Mouse (Mus musculus): ENCODE data around the gene Srarp. TPM values are rescaled to one million over a fixed set of nuclear protein-coding genes. Genes with fewer than 3 reads are reported as not detected.

Gene Srarp
- polyA plus RNA-seq, 1 experiment from 2014 or later = 0.35 TPM

DNA sequence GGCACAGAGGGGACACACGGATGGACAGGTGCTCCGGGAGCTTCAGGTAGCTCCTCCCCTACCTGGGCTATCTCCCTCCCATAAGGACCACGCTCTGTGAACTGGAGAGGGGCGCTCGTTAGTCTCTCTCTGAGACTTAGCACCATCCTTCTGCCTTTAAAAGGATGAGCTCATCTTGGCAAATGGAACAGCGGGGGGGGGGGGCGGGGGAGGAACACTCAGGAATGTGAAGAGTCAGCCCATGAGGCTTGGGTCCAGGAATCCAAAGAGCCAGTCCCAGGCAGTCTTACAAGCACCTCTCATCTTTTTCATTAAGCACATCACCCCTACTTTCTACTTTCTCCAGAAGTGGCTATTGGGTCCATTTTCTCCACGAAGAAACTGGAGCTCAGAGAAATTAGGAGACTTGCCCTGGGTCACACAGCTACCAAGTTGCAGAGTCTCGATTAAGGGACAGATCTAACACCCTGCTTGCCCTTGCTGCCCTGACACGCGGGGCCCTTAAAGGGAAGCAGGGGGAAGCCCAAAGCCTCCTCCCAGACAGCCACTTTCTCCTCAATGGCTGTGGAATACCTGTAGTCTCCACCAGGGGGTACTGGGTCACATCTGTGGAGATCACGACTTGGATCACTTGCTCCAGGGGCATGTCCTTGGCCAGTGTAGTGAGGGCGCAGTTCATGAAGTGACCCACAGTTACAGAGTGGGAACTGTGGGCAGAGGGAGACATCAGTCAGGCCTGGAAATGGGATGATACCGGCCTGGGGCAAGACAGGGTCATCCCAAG lies 29.2 kb downstream of the Srarp start:
- WGBS = 49% methylated on average over 12 of the region's 14 CpGs
- Histone ChIP-seq H3K27me3 (replicated peaks; ENCODE audit: control insufficient read depth, insufficient read depth, low read length) (0 out of 2 replicates have a peak, but pooled peaks cover 2% of the 10 kb centered on the region), H3K4me2 (ENCODE audit: low read length) (no peak overlapping the region), H3K4me3 (ENCODE audit: low read length) (no peak overlapping the region), H3K4me1 (ENCODE audit: control insufficient read depth, insufficient read depth, low read depth, low read length) (no peaks in the 10 kb centered on the region), H3K27ac (ENCODE audit: low read depth, low read length) (no peak overlapping the region), H3K9ac (ENCODE audit: low read depth, low read length) (no peak overlapping the region), H3K9me3 (ENCODE audit: control insufficient read depth, low read length) (no peaks in the 10 kb centered on the region), H3K36me3 (ENCODE audit: control insufficient read depth, insufficient read depth, low read length) (no peaks in the 10 kb centered on the region)
- no peak for ATAC-seq

DNA sequence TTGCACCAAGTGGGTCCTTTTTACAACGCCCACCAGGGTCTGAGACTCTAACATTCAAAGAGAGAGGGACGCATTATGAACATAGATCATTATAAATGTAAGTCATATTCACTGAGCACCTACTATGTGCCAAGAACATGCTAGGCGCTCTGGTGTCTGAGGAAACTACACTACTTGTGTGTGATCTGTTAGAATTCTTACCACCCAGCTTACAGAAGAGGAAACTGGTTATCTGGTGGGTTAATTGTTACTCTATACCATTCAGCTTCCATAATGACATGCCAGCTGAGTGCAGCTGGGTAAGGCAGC lies 30.6 kb downstream of the Srarp start:
- 85% methylated on average over 3 of the region's 3 CpGs for WGBS

DNA sequence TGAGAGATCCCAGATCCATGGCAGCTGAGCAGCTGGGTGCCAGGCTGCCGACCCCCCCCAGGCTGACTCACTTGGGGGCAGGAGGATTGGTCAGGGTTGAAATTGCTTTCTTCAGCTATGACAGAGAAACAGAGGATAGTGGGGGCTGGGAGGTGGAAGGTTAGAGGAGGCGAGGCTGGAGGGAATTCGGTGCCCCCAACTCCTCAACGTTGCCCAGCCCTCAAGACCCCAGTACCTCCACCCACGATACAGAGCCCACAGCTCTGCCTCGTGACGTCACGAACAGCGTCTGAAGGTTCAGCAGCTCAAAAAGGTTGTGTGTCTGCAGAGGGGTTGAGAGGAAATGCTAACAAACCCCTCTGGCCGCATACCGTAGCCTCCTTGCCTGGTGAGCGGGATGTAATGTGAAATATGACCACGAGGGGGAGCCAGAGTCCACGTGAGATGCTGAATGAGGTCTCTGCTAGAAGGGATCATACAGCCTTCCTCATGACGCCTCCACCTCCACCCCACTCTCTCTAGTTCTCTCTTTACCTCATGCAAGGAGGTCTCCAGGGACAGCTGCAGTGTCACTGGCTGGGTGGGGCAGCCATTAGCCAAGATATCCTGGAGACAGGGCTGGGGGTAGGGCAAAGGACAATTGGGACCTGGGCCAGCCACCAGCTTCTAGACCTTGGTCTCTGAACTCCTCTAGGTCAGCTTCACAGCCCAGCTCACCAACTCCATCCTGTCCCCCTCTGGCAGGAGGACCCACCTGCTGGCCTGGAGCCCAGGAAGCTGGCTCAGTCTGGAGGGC lies 31.2 kb downstream of the Srarp start:
- Histone ChIP-seq H3K36me3 (ENCODE audit: control insufficient read depth, insufficient read depth, low read length) (no peaks in the 10 kb centered on the region), H3K27me3 (replicated peaks; ENCODE audit: control insufficient read depth, insufficient read depth, low read length) (0 out of 2 replicates have a peak, but pooled peaks cover 2% of the 10 kb centered on the region), H3K4me2 (ENCODE audit: low read length) (peak overlapping the region; percentile 44), H3K27ac (ENCODE audit: low read depth, low read length) (no peak overlapping the region), H3K9ac (ENCODE audit: low read depth, low read length) (peak overlapping the region; percentile 31), H3K9me3 (ENCODE audit: control insufficient read depth, low read length) (no peaks in the 10 kb centered on the region), H3K4me1 (ENCODE audit: control insufficient read depth, insufficient read depth, low read depth, low read length) (no peaks in the 10 kb centered on the region), H3K4me3 (ENCODE audit: low read length) (no peak overlapping the region)
- WGBS = 16% methylated on average over 15 of the region's 15 CpGs
- peak; percentile 90 for ATAC-seq

More for the DNA sequence above, 30.6 kb downstream of the Srarp start:
- Histone ChIP-seq H3K27ac (ENCODE audit: low read depth, low read length) (no peak overlapping the region), H3K9me3 (ENCODE audit: control insufficient read depth, low read length) (no peaks in the 10 kb centered on the region), H3K4me2 (ENCODE audit: low read length) (no peak overlapping the region), H3K4me3 (ENCODE audit: low read length) (no peak overlapping the region), H3K9ac (ENCODE audit: low read depth, low read length) (no peak overlapping the region), H3K27me3 (replicated peaks; ENCODE audit: control insufficient read depth, insufficient read depth, low read length) (0 out of 2 replicates have a peak, but pooled peaks cover 2% of the 10 kb centered on the region), H3K4me1 (ENCODE audit: control insufficient read depth, insufficient read depth, low read depth, low read length) (no peaks in the 10 kb centered on the region), H3K36me3 (ENCODE audit: control insufficient read depth, insufficient read depth, low read length) (no peaks in the 10 kb centered on the region)
- no peak for ATAC-seq

DNA sequence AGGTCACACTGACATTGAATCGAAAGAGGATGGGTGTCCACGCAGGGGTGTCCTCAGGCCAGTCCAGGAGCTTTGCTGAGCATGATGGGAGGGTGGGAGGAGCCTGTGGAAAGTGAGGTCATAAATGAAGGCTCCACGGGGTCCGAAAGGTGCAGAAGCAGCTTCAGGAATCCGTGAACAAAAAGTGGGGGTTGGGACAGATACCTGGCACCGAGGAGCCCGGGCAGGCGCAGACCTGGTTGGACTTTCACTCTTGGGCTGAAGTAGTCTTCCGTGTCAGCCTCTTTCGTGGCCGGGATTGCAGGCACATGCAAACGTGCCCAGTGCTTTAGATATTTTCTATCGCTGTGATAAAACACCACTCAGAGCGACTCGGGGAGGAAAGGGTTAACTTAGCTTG lies 35.7 kb downstream of the Srarp start:
- 90% methylated on average over 15 of the region's 15 CpGs for WGBS
- Histone ChIP-seq H3K27ac (ENCODE audit: low read depth, low read length) (no peak overlapping the region), H3K4me2 (ENCODE audit: low read length) (no peak overlapping the region), H3K4me1 (ENCODE audit: control insufficient read depth, insufficient read depth, low read depth, low read length) (no peaks in the 10 kb centered on the region), H3K27me3 (replicated peaks; ENCODE audit: control insufficient read depth, insufficient read depth, low read length) (0 out of 2 replicates have a peak, but pooled peaks cover 2% of the 10 kb centered on the region), H3K4me3 (ENCODE audit: low read length) (no peak overlapping the region), H3K9me3 (ENCODE audit: control insufficient read depth, low read length) (no peaks in the 10 kb centered on the region), H3K36me3 (ENCODE audit: control insufficient read depth, insufficient read depth, low read length) (no peaks in the 10 kb centered on the region), H3K9ac (ENCODE audit: low read depth, low read length) (no peak overlapping the region)
- ATAC-seq = no peak

DNA sequence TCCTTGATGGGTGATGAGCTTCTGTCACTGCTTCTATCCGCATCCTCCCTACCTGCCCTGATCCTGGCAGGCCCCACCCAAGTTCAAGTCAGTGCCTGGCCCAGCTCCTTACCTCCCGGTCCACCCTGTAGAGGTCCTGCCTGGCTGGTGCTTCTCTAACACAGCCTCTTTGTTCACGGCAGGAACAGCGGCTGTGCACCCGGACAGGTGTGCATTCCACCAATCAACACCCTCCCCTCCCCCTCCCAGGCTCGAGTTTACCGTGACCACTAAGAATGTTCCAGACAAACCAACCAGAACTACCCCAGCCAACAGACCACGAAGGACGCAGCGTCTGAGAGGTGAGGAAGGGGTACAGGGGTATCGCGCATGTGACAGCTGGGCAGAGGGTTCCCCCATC lies 37.4 kb downstream of the Srarp start, which contains the start of gene Clcnka:
Gene Clcnka (minus strand): TSS at position 180 of the 400 bp plus-strand sequence.
- Histone ChIP-seq H3K4me1 (ENCODE audit: control insufficient read depth, insufficient read depth, low read depth, low read length) (no peaks in the 10 kb centered on the region), H3K27me3 (replicated peaks; ENCODE audit: control insufficient read depth, insufficient read depth, low read length) (no peaks in the 10 kb centered on the region)

DNA sequence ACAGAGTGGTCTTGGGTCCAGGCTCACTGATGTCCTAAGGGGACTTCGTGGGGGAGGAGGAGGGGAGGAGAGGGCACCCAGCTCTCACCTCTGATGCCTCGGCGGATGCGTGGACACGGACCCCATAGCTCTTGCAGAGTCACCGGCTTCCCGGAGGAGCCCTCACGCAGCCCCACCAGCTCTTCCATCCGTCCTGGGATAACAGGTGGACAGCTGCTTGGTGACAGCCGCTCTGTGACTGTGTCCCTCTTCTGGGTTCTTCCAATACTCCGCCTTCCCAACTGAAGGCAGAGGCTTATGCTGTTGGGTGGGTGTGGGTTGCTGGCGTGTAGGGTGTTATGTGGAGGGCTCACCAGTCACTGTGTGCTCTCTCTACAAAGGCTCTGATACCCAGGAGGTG lies 38.0 kb downstream of the Srarp start:
- Histone ChIP-seq H3K9ac (ENCODE audit: low read depth, low read length) (no peak overlapping the region), H3K4me3 (ENCODE audit: low read length) (no peak overlapping the region), H3K4me2 (ENCODE audit: low read length) (no peak overlapping the region), H3K9me3 (ENCODE audit: control insufficient read depth, low read length) (no peaks in the 10 kb centered on the region), H3K27me3 (replicated peaks; ENCODE audit: control insufficient read depth, insufficient read depth, low read length) (no peaks in the 10 kb centered on the region), H3K36me3 (ENCODE audit: control insufficient read depth, insufficient read depth, low read length) (no peaks in the 10 kb centered on the region), H3K27ac (ENCODE audit: low read depth, low read length) (no peak overlapping the region), H3K4me1 (ENCODE audit: control insufficient read depth, insufficient read depth, low read depth, low read length) (no peaks in the 10 kb centered on the region)
- no peak for ATAC-seq
- WGBS = 83% methylated on average over 11 of the region's 12 CpGs

More for the DNA sequence above, 37.4 kb downstream of the Srarp start, which contains the start of gene Clcnka:
- H3K27ac ChIP-seq (ENCODE audit: low read depth, low read length) = no peak within 1 kb of the TSS
- WGBS = 67% methylated on average over 12 of the region's 12 CpGs
- no peaks in the 10 kb centered on the region for H3K9me3 ChIP-seq (ENCODE audit: control insufficient read depth, low read length)
- no peak within 1 kb of the TSS for H3K9ac ChIP-seq (ENCODE audit: low read depth, low read length)
- ATAC-seq = no peak
- H3K36me3 ChIP-seq (ENCODE audit: control insufficient read depth, insufficient read depth, low read length) = no peaks in the 10 kb centered on the region
- no peak within 1 kb of the TSS for H3K4me2 ChIP-seq (ENCODE audit: low read length)
- no peak within 1 kb of the TSS for H3K4me3 ChIP-seq (ENCODE audit: low read length)

DNA sequence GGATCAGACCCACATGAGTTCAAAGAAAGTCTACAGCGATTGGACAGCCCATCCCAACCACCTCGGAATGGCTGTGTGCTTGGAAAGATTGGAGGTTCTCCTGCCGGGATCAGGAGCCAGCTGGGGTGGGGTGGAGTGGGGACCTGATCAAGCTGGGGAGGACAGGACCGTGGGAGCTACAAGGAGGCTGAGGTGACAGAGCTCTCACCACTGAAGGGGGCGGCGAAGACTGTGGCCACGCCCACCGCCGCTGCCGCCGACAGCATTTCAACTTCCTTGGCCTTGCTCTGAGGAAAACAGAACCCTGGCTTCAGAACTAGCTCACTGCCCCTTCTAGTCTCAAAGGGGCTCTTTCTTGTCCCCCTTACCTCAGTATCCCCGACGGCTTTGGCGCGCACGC lies 41.2 kb downstream of the Srarp start:
- H3K36me3 ChIP-seq (ENCODE audit: control insufficient read depth, insufficient read depth, low read length) = no peaks in the 10 kb centered on the region
- no peaks in the 10 kb centered on the region for H3K9me3 ChIP-seq (ENCODE audit: control insufficient read depth, low read length)
- H3K4me3 ChIP-seq (ENCODE audit: low read length) = no peak overlapping the region
- no peaks in the 10 kb centered on the region for H3K27me3 ChIP-seq (replicated peaks; ENCODE audit: control insufficient read depth, insufficient read depth, low read length)
- no peak overlapping the region for H3K27ac ChIP-seq (ENCODE audit: low read depth, low read length)
- peak overlapping the region; percentile 19 for H3K4me2 ChIP-seq (ENCODE audit: low read length)
- H3K9ac ChIP-seq (ENCODE audit: low read depth, low read length) = no peak overlapping the region
- no peaks in the 10 kb centered on the region for H3K4me1 ChIP-seq (ENCODE audit: control insufficient read depth, insufficient read depth, low read depth, low read length)
- 22% methylated on average over 16 of the region's 16 CpGs for WGBS
- no peak for ATAC-seq

DNA sequence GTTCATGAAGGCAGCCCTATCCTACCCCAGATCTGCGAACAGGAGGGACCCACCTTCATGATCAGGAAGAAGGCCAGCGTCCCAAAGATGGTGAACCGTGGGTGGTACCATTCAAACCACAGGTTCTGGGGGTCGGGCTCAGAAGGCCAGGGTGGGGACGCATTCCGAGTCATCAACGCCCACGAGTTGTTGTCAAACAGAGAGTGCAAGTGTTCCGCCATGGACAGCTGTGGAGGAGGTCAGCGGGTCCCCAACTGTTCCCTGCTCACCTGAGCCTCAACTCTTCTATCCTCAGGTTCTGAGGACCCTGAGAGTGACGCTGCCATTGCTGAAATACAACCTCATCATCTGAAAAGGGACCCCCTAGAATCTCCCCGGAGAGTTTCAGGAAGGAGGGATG lies 44.6 kb downstream of the Srarp start:
- no peaks in the 10 kb centered on the region for H3K36me3 ChIP-seq (ENCODE audit: control insufficient read depth, insufficient read depth, low read length)
- WGBS = 79% methylated on average over 11 of the region's 12 CpGs

More for the DNA sequence above, 44.6 kb downstream of the Srarp start:
- ATAC-seq = no peak
- H3K4me1 ChIP-seq (ENCODE audit: control insufficient read depth, insufficient read depth, low read depth, low read length) = no peaks in the 10 kb centered on the region
- no peak overlapping the region for H3K27ac ChIP-seq (ENCODE audit: low read depth, low read length)
- no peaks in the 10 kb centered on the region for H3K27me3 ChIP-seq (replicated peaks; ENCODE audit: control insufficient read depth, insufficient read depth, low read length)
- H3K9me3 ChIP-seq (ENCODE audit: control insufficient read depth, low read length) = no peaks in the 10 kb centered on the region
- no peak overlapping the region for H3K4me3 ChIP-seq (ENCODE audit: low read length)
- H3K4me2 ChIP-seq (ENCODE audit: low read length) = no peak overlapping the region
- no peak overlapping the region for H3K9ac ChIP-seq (ENCODE audit: low read depth, low read length)
